Comparison of ENCODE assay signal across 15 mouse cellular contexts in genomic region chr15:8325629-8326028, GRCm38 (mm10).
"Had no signal": no experiment of that assay in that cellular context is flagged by ENCODE, and none has a peak within 500 bp of the region (broad histone marks: within the 10 kb centered on the region; RNA-seq: fewer than 3 reads in every experiment).

No protein-coding gene starts in this region.

- H3K4me1 ChIP-seq: neural tube, embryonic 15.5 days; stomach, embryonic 15.5 days had no signal

- H3K27ac ChIP-seq: neural tube, embryonic 15.5 days; stomach, embryonic 15.5 days; stomach, postnatal 0 days had no signal

- H3K9ac ChIP-seq: neural tube, embryonic 15.5 days; stomach, embryonic 15.5 days had no signal

- H3K9me3 ChIP-seq: neural tube, embryonic 15.5 days; stomach, embryonic 15.5 days had no signal

- H3K4me2 ChIP-seq: neural tube, embryonic 15.5 days; stomach, embryonic 15.5 days had no signal

- DNase-seq: retina, postnatal 1 day; right cerebral cortex, adult 18-20 months; right cerebral cortex, postnatal 14 days; right cerebral cortex, postnatal 25 days; right cerebral cortex, postnatal 4 days; spleen, adult 18-20 months; thymus, adult 18-20 months; thymus, adult 2 months; thymus, postnatal 14 days; thymus, postnatal 25 days; thymus, postnatal 36 days; thymus, postnatal 4 days had no signal

- H3K27me3 ChIP-seq: neural tube, embryonic 15.5 days; stomach, embryonic 15.5 days had no signal

- H3K4me3 ChIP-seq: neural tube, embryonic 15.5 days; stomach, embryonic 15.5 days had no signal
